Mouse (Mus musculus) limb, embryonic 11.5 days (tissue): ENCODE data around the gene Rhof. TPM values are rescaled to one million over a fixed set of nuclear protein-coding genes. Genes with fewer than 3 reads are reported as not detected.

ENCODE experiments used
- ATAC-seq: fragments of 200-750 bp; cut with Nextera tagmentation; 2 replicates; pipeline ENCODE4 v1.8.0; 2017; ENCODE audit warnings: low read depth; ENCODE audit not compliant: insufficient number of reproducible peaks, low FRiP score, low TSS enrichment
- DNase-seq: peaks from one replicate; pipeline ENCODE4 v3.0.0-alpha.2; 2015; ENCODE audit warnings: low spot score
- H3K27ac ChIP-seq: fragments of 300-500 bp; sonication (generic); replicated peaks from 2 replicates; pipeline ENCODE4 v1.5.1; 2014; ENCODE audit warnings: low read depth, mild to moderate bottlenecking, low read length
- H3K27me3 ChIP-seq: fragments of 300-500 bp; sonication (generic); 2 replicates; pipeline ENCODE4 v1.6.1; 2014; ENCODE audit warnings: mild to moderate bottlenecking, low read length, mixed read lengths; ENCODE audit not compliant: control insufficient read depth, insufficient read depth
- H3K36me3 ChIP-seq: fragments of 300-500 bp; sonication (generic); 2 replicates; pipeline ENCODE4 v1.6.1; 2014; ENCODE audit warnings: mild to moderate bottlenecking, low read length, moderate library complexity, mixed read lengths; ENCODE audit not compliant: control insufficient read depth, insufficient read depth
- H3K4me1 ChIP-seq: fragments of 300-500 bp; sonication (generic); 2 replicates; pipeline ENCODE4 v1.6.1; 2014; ENCODE audit warnings: low read length, mixed read lengths; ENCODE audit not compliant: control insufficient read depth, insufficient read depth
- H3K4me2 ChIP-seq: fragments of 300-500 bp; sonication (generic); 2 replicates; pipeline ENCODE4 v1.6.1; 2014; ENCODE audit warnings: low read depth, mild to moderate bottlenecking, moderate library complexity; ENCODE audit not compliant: severe bottlenecking
- H3K4me3 ChIP-seq: fragments of 300-500 bp; sonication (generic); 2 replicates; pipeline ENCODE4 v1.5.1; 2014; ENCODE audit warnings: low read depth, low read length
- H3K9ac ChIP-seq: fragments of 300-500 bp; sonication (generic); 2 replicates; pipeline ENCODE4 v1.6.1; 2014; ENCODE audit warnings: mild to moderate bottlenecking, low read length
- H3K9me3 ChIP-seq: fragments of 300-500 bp; sonication (generic); 2 replicates; pipeline ENCODE4 v1.6.1; 2016; ENCODE audit warnings: low read length; ENCODE audit not compliant: control insufficient read depth
- WGBS: fragments of 180-500 bp; shearing (Covaris S2); extraction: QIAGEN DNeasy Blood & Tissue Kit; methylation state at CpG from one replicate; pipeline ENCODE4 v1.1.7; 2014; 5-methylcytosine and 5-hydroxymethylcytosine counted together
- polyA plus RNA-seq: library from polyadenylated mRNA; unstranded; fragments of >200 nt; fragmentation: Nextera tagmentation; extraction: Ambion mirVana; gene quantifications from 2 replicates; pipeline ENCODE4 v1.2.1, GENCODE M21; 2014

Gene Rhof
- polyA plus RNA-seq, 1 experiment from 2014 or later = 2.9 TPM

- Histone ChIP-seq H3K9ac (no peak overlapping the region), H3K4me2 (no peak overlapping the region), H3K4me1 (peaks cover 19% of the 10 kb centered on the region), H3K9me3 (no peaks in the 10 kb centered on the region), H3K27ac (no peak overlapping the region), H3K27me3 (no peaks in the 10 kb centered on the region), H3K36me3 (peaks cover 2% of the 10 kb centered on the region; the same call in 1 of the 2 replicates), H3K4me3 (no peak overlapping the region)
- ATAC-seq (no peak), DNase-seq (no peak)
- 84% methylated on average over 10 of the region's 10 CpGs for WGBS
Observed at GRCm38 (mm10) chr5:123129170-123129757, 3.2 kb downstream of the Rhof start.

- Histone ChIP-seq H3K27ac (no peak overlapping the region), H3K9me3 (no peaks in the 10 kb centered on the region), H3K27me3 (no peaks in the 10 kb centered on the region), H3K9ac (no peak overlapping the region), H3K4me3 (no peak overlapping the region), H3K4me1 (peaks cover 17% of the 10 kb centered on the region), H3K36me3 (peaks cover 2% of the 10 kb centered on the region; the same call in 1 of the 2 replicates), H3K4me2 (no peak overlapping the region)
- WGBS = 68% methylated on average over 10 of the region's 10 CpGs
- no peak for DNase-seq
- no peak for ATAC-seq
Observed at GRCm38 (mm10) chr5:123128426-123129169, 3.9 kb downstream of the Rhof start.

GRCm38 (mm10) chr5:123127031-123127430 lies 5.5 kb downstream of the Rhof start:
- Histone ChIP-seq H3K4me1 (peaks cover 6% of the 10 kb centered on the region), H3K9me3 (peaks cover 3% of the 10 kb centered on the region; the same call in 1 of the 2 replicates), H3K27ac (no peak overlapping the region), H3K4me2 (no peak overlapping the region), H3K27me3 (no peaks in the 10 kb centered on the region), H3K36me3 (peaks cover 2% of the 10 kb centered on the region), H3K9ac (no peak overlapping the region), H3K4me3 (no peak overlapping the region)
- WGBS = 76% methylated on average over 6 of the region's 6 CpGs
- DNase-seq (no peak), ATAC-seq (no peak)

GRCm38 (mm10) chr5:123125638-123126406 lies 6.7 kb downstream of the Rhof start:
- ATAC-seq = no peak
- Histone ChIP-seq H3K4me3 (no peak overlapping the region), H3K9me3 (peaks cover 3% of the 10 kb centered on the region; the same call in 1 of the 2 replicates), H3K27me3 (no peaks in the 10 kb centered on the region), H3K36me3 (peaks cover 2% of the 10 kb centered on the region), H3K9ac (no peak overlapping the region), H3K4me2 (no peak overlapping the region), H3K4me1 (no peaks in the 10 kb centered on the region), H3K27ac (no peak overlapping the region)
- DNase-seq = no peak
- WGBS = 86% methylated on average over 18 of the region's 18 CpGs

- Histone ChIP-seq H3K36me3 (peaks cover 2% of the 10 kb centered on the region; the same call in 1 of the 2 replicates), H3K4me2 (no peak overlapping the region), H3K27ac (no peak overlapping the region), H3K9ac (no peak overlapping the region), H3K9me3 (peaks cover 3% of the 10 kb centered on the region; the same call in 1 of the 2 replicates), H3K4me3 (no peak overlapping the region), H3K4me1 (no peaks in the 10 kb centered on the region), H3K27me3 (no peaks in the 10 kb centered on the region)
- WGBS = 83% methylated on average over 6 of the region's 6 CpGs
- DNase-seq (no peak), ATAC-seq (no peak)
Observed at GRCm38 (mm10) chr5:123125105-123125504, 7.4 kb downstream of the Rhof start.

DNA sequence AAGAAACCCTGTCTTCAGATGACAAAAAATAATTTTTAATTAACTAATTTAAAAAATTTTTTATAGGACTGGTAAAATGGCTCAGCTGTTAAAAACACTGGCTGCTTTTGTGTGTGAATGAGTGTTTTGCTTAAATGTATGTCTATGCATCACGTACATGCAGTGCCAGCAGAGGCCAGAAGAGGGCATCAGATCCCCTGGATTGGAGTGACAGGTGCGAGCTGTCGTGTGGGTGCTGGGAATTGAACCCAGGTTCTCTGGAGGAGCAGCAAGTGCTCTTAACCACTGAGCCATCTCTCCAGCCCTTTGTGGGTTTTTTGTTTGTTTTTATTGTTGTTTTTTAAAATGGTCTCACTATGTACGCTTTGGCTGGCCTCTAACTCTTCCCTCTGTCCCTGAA lies 10.3 kb downstream of the Rhof start:
- DNase-seq (no peak), ATAC-seq (no peak)
- no peaks in the 10 kb centered on the region for H3K4me1 ChIP-seq

GRCm38 (mm10) chr5:123120624-123121215 lies 11.8 kb downstream of the Rhof start:
- peaks cover 3% of the 10 kb centered on the region; the same call in 1 of the 2 replicates for H3K9me3 ChIP-seq
- no peak overlapping the region for H3K4me2 ChIP-seq
- no peaks in the 10 kb centered on the region for H3K27me3 ChIP-seq
- no peak for DNase-seq
- no peaks in the 10 kb centered on the region for H3K4me1 ChIP-seq
- H3K27ac ChIP-seq = no peak overlapping the region
- ATAC-seq = no peak
- H3K4me3 ChIP-seq = no peak overlapping the region
- H3K9ac ChIP-seq = no peak overlapping the region
- WGBS = 67% methylated on average over 7 of the region's 7 CpGs
- H3K36me3 ChIP-seq = no peaks in the 10 kb centered on the region; the same call in 1 of the 2 replicates

More for the DNA sequence above, 10.3 kb downstream of the Rhof start:
- H3K9ac ChIP-seq = no peak overlapping the region
- no peaks in the 10 kb centered on the region; the same call in 1 of the 2 replicates for H3K36me3 ChIP-seq
- no peak overlapping the region for H3K4me2 ChIP-seq
- WGBS = 88% methylated on average over 4 of the region's 4 CpGs
- peaks cover 3% of the 10 kb centered on the region; the same call in 1 of the 2 replicates for H3K9me3 ChIP-seq
- no peak overlapping the region for H3K27ac ChIP-seq
- no peak overlapping the region for H3K4me3 ChIP-seq
- no peaks in the 10 kb centered on the region for H3K27me3 ChIP-seq

- Histone ChIP-seq H3K36me3 (no peaks in the 10 kb centered on the region; the same call in 1 of the 2 replicates), H3K27me3 (no peaks in the 10 kb centered on the region), H3K4me3 (no peak overlapping the region), H3K9me3 (peaks cover 3% of the 10 kb centered on the region; the same call in 1 of the 2 replicates), H3K4me2 (no peak overlapping the region), H3K27ac (no peak overlapping the region), H3K4me1 (no peaks in the 10 kb centered on the region), H3K9ac (no peak overlapping the region)
- 83% methylated on average over 10 of the region's 10 CpGs for WGBS
- DNase-seq (no peak), ATAC-seq (no peak)
Observed at GRCm38 (mm10) chr5:123118826-123119225, 13.7 kb downstream of the Rhof start.
